Mouse (Mus musculus): ENCODE data around the gene Gpr84. TPM values are rescaled to one million over a fixed set of nuclear protein-coding genes. Genes with fewer than 3 reads are reported as not detected.

Gene Gpr84
- polyA plus RNA-seq, 1 experiment from 2014 or later, result 0.29 TPM

GRCm38 (mm10) chr15:103335488-103336235, 25.2 kb upstream of the Gpr84 start:
- Histone ChIP-seq H3K9ac (no peak overlapping the region), H3K4me2 (no peak overlapping the region), H3K9me3 (replicated peaks) (no peaks in the 10 kb centered on the region), H3K27me3 (replicated peaks) (peaks cover 57% of the 10 kb centered on the region), H3K4me3 (no peak overlapping the region), H3K4me1 (replicated peaks) (peaks cover 45% of the 10 kb centered on the region), H3K36me3 (no peaks in the 10 kb centered on the region), H3K27ac (ENCODE audit: poor library complexity, severe bottlenecking) (no peak overlapping the region)
- 29% methylated on average over 7 of the region's 7 CpGs for WGBS
- ATAC-seq (ENCODE audit: insufficient number of reproducible peaks, low FRiP score), result no peak

DNA sequence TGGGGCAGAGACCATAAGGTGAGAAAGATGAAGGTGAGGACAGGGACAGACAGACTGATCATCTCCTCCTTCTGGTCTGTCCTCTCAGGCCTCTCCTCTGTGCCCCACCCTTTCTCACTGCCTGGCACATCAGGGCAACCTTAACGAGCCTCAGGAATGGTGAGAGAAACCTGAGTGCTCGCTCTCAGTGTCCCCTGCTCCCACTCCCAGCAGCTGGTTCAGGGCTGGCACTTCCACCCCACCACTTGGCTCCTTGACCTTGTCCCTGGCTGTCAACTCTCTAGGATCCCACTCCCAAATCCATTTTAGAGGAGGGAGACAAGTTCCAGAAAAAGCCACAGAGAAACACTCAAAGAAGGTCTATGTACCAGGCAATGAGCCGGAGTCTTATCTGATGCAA, 24.6 kb upstream of the Gpr84 start:
- H3K4me2 ChIP-seq, result no peak overlapping the region
- H3K4me1 ChIP-seq (replicated peaks), result peaks cover 38% of the 10 kb centered on the region
- no peaks in the 10 kb centered on the region for H3K36me3 ChIP-seq
- no peak for ATAC-seq (ENCODE audit: insufficient number of reproducible peaks, low FRiP score)
- H3K4me3 ChIP-seq, result no peak overlapping the region
- H3K27me3 ChIP-seq (replicated peaks), result peaks cover 51% of the 10 kb centered on the region
- WGBS, result 51% methylated on average over 3 of the region's 3 CpGs
- no peak overlapping the region for H3K9ac ChIP-seq
- no peak overlapping the region for H3K27ac ChIP-seq (ENCODE audit: poor library complexity, severe bottlenecking)
- no peaks in the 10 kb centered on the region for H3K9me3 ChIP-seq (replicated peaks)

GRCm38 (mm10) chr15:103334194-103334593, 23.8 kb upstream of the Gpr84 start:
- Histone ChIP-seq H3K27ac (ENCODE audit: poor library complexity, severe bottlenecking) (no peak overlapping the region), H3K4me2 (no peak overlapping the region), H3K4me3 (no peak overlapping the region), H3K4me1 (replicated peaks) (peaks cover 30% of the 10 kb centered on the region), H3K9ac (no peak overlapping the region), H3K27me3 (replicated peaks) (peaks cover 42% of the 10 kb centered on the region), H3K9me3 (replicated peaks) (no peaks in the 10 kb centered on the region), H3K36me3 (no peaks in the 10 kb centered on the region)
- ATAC-seq (ENCODE audit: insufficient number of reproducible peaks, low FRiP score), result no peak
- 5% methylated on average over 2 of the region's 2 CpGs for WGBS

- ATAC-seq (ENCODE audit: insufficient number of reproducible peaks, low FRiP score), result no peak
- no peak overlapping the region for H3K9ac ChIP-seq
- H3K27ac ChIP-seq (ENCODE audit: poor library complexity, severe bottlenecking), result no peak overlapping the region
These were observed 23.3 kb upstream of the Gpr84 start for GRCm38 (mm10) chr15:103333738-103334137.

GRCm38 (mm10) chr15:103333081-103333615, 22.7 kb upstream of the Gpr84 start:
- Histone ChIP-seq H3K27ac (ENCODE audit: poor library complexity, severe bottlenecking) (no peak overlapping the region), H3K36me3 (no peaks in the 10 kb centered on the region), H3K27me3 (replicated peaks) (peaks cover 32% of the 10 kb centered on the region), H3K9me3 (replicated peaks) (no peaks in the 10 kb centered on the region), H3K4me2 (no peak overlapping the region), H3K4me1 (replicated peaks) (peaks cover 29% of the 10 kb centered on the region), H3K4me3 (no peak overlapping the region), H3K9ac (no peak overlapping the region)
- WGBS, result 59% methylated on average over 5 of the region's 5 CpGs
- ATAC-seq (ENCODE audit: insufficient number of reproducible peaks, low FRiP score), result no peak; the same call in 1 of the 2 replicates

More at GRCm38 (mm10) chr15:103333738-103334137, 23.3 kb upstream of the Gpr84 start:
- 70% methylated on average over 5 of the region's 5 CpGs for WGBS
- Histone ChIP-seq H3K36me3 (no peaks in the 10 kb centered on the region), H3K4me1 (replicated peaks) (peaks cover 29% of the 10 kb centered on the region), H3K9me3 (replicated peaks) (no peaks in the 10 kb centered on the region), H3K4me2 (no peak overlapping the region), H3K4me3 (no peak overlapping the region), H3K27me3 (replicated peaks) (peaks cover 38% of the 10 kb centered on the region)

DNA sequence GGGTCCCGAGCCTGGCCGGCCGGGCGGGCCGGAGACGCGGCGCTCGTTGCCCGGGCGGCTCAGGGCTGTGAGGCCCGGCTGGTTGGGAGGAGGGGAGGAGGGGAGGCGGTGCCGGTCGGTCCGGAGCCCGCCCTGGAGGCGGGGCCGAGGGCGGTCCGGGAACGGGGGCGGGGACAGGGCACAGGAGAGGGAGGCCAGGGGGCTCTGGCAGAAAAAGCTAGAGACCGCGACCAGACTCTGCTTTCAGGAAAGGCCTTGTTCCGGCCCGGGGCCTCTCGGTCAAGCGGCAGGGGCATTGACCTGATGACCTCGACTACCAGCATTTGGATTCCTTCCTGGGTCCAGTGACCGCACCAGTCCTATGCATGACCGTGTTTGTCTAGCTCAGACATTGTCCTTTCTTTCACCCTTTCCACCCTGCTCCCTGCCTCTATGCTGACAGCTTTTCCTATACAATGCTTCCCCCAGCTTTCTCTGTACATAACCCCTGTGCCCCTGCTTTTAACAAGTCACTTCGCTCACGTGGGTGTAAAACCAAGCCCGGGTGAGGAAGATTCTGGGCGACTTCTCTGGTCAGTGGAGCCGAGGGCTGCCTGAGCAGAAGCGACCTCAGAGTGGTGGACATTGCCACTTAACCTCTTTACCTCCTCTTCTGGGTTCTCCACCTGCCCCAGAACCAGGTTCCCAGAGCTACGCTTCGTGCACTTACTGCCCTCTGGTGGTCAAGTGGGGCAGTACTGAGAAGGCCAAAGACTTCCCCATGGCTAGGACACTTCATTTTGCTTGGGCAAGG, 13.2 kb upstream of the Gpr84 start:
- WGBS, result 2% methylated on average over 38 of the region's 40 CpGs
- peak; percentile 96 for ATAC-seq (ENCODE audit: insufficient number of reproducible peaks, low FRiP score)
- Histone ChIP-seq H3K36me3 (peaks cover 3% of the 10 kb centered on the region; the same call in 1 of the 2 replicates), H3K27ac (ENCODE audit: poor library complexity, severe bottlenecking) (peak overlapping the region; percentile 79), H3K4me2 (peak overlapping the region; percentile 87), H3K4me1 (replicated peaks) (peaks cover 34% of the 10 kb centered on the region), H3K27me3 (replicated peaks) (no peaks in the 10 kb centered on the region), H3K9ac (peak overlapping the region; percentile 81), H3K4me3 (peak overlapping the region; percentile 73), H3K9me3 (replicated peaks) (no peaks in the 10 kb centered on the region)

GRCm38 (mm10) chr15:103323070-103323454, 12.7 kb upstream of the Gpr84 start:
- Histone ChIP-seq H3K27me3 (replicated peaks) (no peaks in the 10 kb centered on the region), H3K4me3 (peak overlapping the region; percentile 73), H3K9me3 (replicated peaks) (no peaks in the 10 kb centered on the region), H3K9ac (peak overlapping the region; percentile 81), H3K36me3 (peaks cover 4% of the 10 kb centered on the region; the same call in 1 of the 2 replicates), H3K4me2 (peak overlapping the region; percentile 87), H3K27ac (ENCODE audit: poor library complexity, severe bottlenecking) (peak overlapping the region; percentile 79; the same call in 1 of the 2 replicates), H3K4me1 (replicated peaks) (peaks cover 40% of the 10 kb centered on the region)
- ATAC-seq (ENCODE audit: insufficient number of reproducible peaks, low FRiP score), result peak; percentile 60; the same call in 1 of the 2 replicates
- 1% methylated on average over 5 of the region's 26 CpGs for WGBS

DNA sequence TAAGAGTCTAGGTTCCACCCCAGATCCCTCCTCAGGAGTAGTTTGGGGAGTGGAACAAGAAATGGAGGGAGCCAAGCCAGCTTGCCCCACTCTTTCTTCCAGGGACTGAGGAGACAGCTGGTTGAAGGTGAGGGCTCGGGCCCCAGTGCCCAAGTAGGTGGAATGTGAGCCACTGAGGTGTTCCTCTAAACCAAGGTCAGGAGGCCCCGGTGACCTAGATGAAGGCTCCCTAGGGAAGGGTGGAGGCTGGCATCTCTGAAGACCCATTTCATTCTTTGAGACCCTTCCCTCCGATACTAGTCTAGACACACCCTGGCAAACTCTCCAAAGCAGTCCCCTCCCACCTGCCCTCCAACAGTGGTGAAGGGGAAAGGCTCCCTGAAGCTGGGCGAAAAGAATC, 12.0 kb upstream of the Gpr84 start:
- Histone ChIP-seq H3K36me3 (peaks cover 9% of the 10 kb centered on the region; the same call in 1 of the 2 replicates), H3K9me3 (replicated peaks) (no peaks in the 10 kb centered on the region), H3K27ac (ENCODE audit: poor library complexity, severe bottlenecking) (no peak overlapping the region), H3K4me2 (peak overlapping the region; percentile 87), H3K4me1 (replicated peaks) (peaks cover 47% of the 10 kb centered on the region), H3K9ac (peak overlapping the region; percentile 81), H3K4me3 (peak overlapping the region; percentile 73), H3K27me3 (replicated peaks) (no peaks in the 10 kb centered on the region)
- 60% methylated on average over 4 of the region's 4 CpGs for WGBS
- no peak for ATAC-seq (ENCODE audit: insufficient number of reproducible peaks, low FRiP score)

GRCm38 (mm10) chr15:103321076-103321475, 10.7 kb upstream of the Gpr84 start:
- H3K4me2 ChIP-seq, result 0 out of 2 replicates have a peak overlapping the region, but pooled peaks have one; percentile 8
- H3K9me3 ChIP-seq (replicated peaks), result no peaks in the 10 kb centered on the region
- H3K27ac ChIP-seq (ENCODE audit: poor library complexity, severe bottlenecking), result no peak overlapping the region
- no peak overlapping the region for H3K4me3 ChIP-seq
- WGBS, result 34% methylated on average over 1 of the region's 1 CpGs
- H3K36me3 ChIP-seq, result peaks cover 22% of the 10 kb centered on the region
- ATAC-seq (ENCODE audit: insufficient number of reproducible peaks, low FRiP score), result no peak
- peaks cover 55% of the 10 kb centered on the region for H3K4me1 ChIP-seq (replicated peaks)
- no peaks in the 10 kb centered on the region for H3K27me3 ChIP-seq (replicated peaks)
- H3K9ac ChIP-seq, result 0 out of 2 replicates have a peak overlapping the region, but pooled peaks have one; percentile 17

- H3K27me3 ChIP-seq (replicated peaks), result no peaks in the 10 kb centered on the region
- peaks cover 26% of the 10 kb centered on the region for H3K36me3 ChIP-seq
- peak overlapping the region; percentile 21; the same call in 1 of the 2 replicates for H3K27ac ChIP-seq (ENCODE audit: poor library complexity, severe bottlenecking)
These were observed 7.9 kb upstream of the Gpr84 start for GRCm38 (mm10) chr15:103318201-103318816.

More at GRCm38 (mm10) chr15:103318201-103318816, 7.9 kb upstream of the Gpr84 start:
- H3K9me3 ChIP-seq (replicated peaks), result no peaks in the 10 kb centered on the region
- WGBS, result 55% methylated on average over 3 of the region's 3 CpGs
- peaks cover 74% of the 10 kb centered on the region for H3K4me1 ChIP-seq (replicated peaks)
- 0 out of 2 replicates have a peak overlapping the region, but pooled peaks have one; percentile 9 for H3K9ac ChIP-seq
- H3K4me3 ChIP-seq, result no peak overlapping the region
- no peak for ATAC-seq (ENCODE audit: insufficient number of reproducible peaks, low FRiP score)
- no peak overlapping the region for H3K4me2 ChIP-seq
